Mouse (Mus musculus) cerebellum, postnatal 25 days (tissue): ENCODE measurements around the gene Acox1.

Source experiments
- DNase-seq, 2 experiments: peaks; one replicate each; pipeline ENCODE4 v3.0.0; 2021; ENCODE audit warnings: mixed read lengths in 2 of 2

Acox1 gene

DNA sequence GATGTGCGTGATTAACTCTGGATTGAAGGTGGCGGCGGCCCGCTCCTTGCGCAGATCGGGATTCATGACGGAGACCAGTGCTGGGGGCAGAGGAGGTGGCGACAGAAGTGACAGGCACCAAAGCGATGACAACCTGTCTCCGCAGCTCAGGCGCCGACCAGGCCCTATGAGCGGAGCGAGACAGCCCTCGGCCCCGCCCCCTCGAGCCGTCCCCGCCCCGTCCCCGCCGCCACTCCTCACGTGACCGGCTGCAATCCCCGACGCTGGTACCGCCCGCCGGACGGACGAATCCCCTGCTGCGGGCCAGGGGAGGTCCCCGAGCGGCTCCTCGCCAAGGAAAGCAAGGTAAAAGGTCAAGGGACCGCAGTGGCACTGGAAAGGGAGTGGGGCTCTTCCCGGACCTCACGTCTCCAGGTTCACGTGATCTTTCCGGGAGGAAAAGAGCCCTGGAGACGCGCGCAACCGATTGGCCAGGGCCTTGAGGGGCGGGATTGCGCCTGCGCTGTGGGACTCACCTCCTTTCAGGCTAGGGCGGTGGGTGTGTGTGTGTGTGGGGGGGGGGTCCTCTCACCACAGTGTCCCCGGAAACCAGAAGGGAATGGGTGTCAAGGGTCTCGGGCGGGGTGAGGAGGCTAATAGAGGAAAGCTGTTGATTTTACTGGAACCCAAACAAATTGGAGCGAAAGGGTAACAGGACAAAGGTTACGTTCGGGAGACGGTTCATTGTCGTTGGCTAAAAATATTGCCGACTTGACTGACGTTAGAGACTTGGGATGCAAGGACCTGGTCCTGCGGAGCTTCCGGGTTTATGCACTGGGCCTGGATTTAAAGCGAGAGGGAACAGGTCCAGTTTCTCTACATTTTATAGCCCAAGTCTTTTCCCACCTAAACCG is at the start of gene Acox1, which contains the start of gene Ten1:
Gene Acox1, minus strand, starts transcription at position 407 of the 893 bp plus-strand sequence.
Gene Ten1, plus strand, starts transcription at position 217 of the 893 bp plus-strand sequence.
- peak; percentile 98 to 99 for DNase-seq

- DNase-seq, result no peak
These were observed 48.8 kb upstream of the Acox1 start for GRCm38 (mm10) chr11:116247502-116248222.

DNA sequence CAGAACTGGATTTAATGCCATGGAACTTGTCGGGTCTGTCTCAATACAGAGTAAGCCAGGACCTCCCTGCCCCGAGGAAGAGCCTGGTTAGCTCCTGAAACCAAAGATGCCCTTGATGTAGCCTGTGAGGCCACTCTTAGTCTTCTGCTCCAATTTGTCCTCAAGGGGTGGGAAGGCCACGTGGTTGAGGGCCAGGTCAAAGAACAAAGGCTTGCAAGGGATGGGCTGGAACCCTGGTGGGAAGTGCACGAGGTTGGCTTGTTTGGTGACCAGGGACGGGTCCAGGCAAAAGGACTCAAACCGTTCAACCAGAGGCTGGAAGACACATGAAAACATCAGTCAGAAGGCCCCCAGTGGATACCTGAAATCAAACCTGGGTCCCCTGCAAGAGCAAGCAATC is 46.8 kb upstream of the Acox1 start:
- no peak for DNase-seq

- no peak for DNase-seq
These were observed 45.7 kb upstream of the Acox1 start for GRCm38 (mm10) chr11:116244580-116244979.

GRCm38 (mm10) chr11:116241744-116242235 is 42.9 kb upstream of the Acox1 start:
- DNase-seq, result no peak

GRCm38 (mm10) chr11:116239797-116240196 is 41.0 kb upstream of the Acox1 start:
- no peak for DNase-seq

- no peak for DNase-seq
These were observed 39.0 kb upstream of the Acox1 start, which contains the start of gene Evpl for GRCm38 (mm10) chr11:116237742-116238395. Gene Evpl, minus strand, starts transcription at chr11:116238077.

- DNase-seq, result no peak
These were observed 36.1 kb upstream of the Acox1 start for GRCm38 (mm10) chr11:116234901-116235300.

GRCm38 (mm10) chr11:116232427-116232826 is 33.6 kb upstream of the Acox1 start:
- DNase-seq, result no peak

DNA sequence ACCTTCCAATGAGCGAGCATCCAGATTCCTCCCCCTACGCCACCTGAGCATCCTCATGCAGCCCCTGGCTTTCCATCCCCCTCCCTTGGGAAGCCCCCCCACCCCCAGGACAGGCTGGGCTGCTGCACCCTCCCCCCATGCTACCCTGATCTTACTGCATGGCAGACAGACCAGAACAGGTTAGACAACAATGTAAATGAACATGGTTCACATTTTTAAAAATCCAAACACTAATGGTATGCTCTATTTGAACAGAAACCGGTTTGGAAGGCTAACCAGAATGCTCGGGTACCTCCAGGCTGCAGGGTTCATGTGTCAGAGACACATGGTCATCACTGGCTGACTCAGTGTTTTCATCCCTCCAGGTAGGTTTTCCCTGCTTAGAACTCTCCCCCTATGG is 29.9 kb upstream of the Acox1 start:
- no peak for DNase-seq

DNA sequence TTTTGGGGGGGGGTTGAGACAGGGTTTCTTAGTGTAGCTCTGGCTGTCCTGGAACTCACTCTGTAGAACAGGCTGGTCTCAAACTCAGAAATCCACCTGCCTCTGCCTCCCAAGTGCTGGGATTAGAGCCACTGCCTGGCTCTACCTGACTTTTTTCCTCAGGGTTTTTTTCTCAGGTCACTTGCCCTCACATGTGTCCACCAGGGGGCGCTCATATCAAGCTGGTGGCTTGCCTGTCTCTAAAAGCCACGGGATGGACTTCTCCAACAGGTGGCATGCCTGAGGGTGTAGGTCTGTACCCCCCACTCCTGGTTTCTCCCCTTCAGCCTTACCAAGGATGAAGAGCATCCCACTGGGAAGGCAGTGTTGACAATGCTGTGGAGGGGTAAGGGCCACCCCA is 27.6 kb upstream of the Acox1 start:
- peak; percentile 83 to 91 for DNase-seq

GRCm38 (mm10) chr11:116222740-116223059 is 23.9 kb upstream of the Acox1 start:
- DNase-seq, result no peak

DNA sequence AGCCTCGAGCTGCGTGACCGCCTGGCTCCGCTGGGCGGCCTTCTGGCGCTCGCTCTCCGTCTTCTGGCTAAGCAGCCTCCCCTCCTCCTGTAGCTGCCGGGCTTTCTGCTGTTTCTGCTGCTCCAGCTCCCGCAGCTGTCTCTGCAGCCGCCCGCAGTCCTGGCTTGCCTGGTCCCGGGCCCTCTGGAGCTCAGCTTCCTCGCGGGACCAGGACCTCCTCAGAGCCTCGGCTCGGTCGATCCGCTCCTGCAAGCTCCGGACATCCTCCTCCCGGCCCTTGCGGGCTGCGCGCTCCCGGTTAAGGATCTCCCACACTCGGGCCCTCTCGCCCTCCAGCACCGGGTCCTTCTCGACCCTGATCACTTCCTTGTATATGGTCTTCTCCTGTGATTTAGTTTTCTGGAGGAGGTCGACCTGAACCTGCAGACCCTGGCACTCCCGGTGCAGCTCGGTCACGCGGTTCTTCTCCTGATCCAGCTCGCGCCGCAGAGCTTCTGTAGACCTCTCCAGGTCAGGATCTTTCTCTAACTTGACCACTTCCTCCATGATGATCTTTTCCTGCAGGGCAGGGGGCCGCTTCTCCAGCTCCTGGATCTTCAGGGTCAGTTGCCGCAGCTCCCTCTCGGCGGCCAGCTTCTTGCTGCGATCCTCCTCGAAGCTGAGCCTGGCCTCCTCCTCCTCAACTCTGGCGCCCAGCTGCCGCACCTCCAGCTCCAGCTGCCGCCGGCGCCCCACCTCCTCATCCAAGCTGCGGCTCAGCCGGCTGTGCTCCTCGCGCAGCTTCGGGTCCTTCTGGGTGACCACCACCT is 23.3 kb upstream of the Acox1 start:
- no peak for DNase-seq

GRCm38 (mm10) chr11:116219885-116220284 is 21.0 kb upstream of the Acox1 start:
- DNase-seq, result peak; percentile 49 to 76

- DNase-seq, result peak; percentile 51 to 72
These were observed 20.0 kb upstream of the Acox1 start for GRCm38 (mm10) chr11:116218737-116219400.

GRCm38 (mm10) chr11:116218263-116218662 is 19.4 kb upstream of the Acox1 start:
- no peak for DNase-seq

DNA sequence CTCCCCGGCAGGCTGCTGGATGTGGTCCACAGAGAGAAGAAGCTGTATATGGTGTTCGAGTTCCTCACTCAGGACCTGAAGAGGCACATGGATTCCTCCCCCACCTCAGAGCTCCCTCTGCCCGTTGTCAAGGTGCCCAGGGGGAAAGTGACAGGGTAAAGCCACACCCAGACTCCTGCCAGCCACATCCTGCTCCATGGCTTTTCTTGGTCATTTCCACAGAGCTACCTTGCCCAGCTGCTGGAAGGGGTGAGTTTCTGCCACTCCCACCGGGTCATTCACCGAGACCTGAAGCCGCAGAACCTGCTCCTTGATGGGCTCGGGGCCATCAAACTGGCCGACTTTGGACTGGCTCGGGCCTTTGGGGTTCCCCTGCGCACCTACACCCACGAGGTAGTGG is 17.7 kb upstream of the Acox1 start:
- DNase-seq, result no peak

- no peak for DNase-seq
These were observed 17.1 kb upstream of the Acox1 start for GRCm38 (mm10) chr11:116215991-116216390.

DNA sequence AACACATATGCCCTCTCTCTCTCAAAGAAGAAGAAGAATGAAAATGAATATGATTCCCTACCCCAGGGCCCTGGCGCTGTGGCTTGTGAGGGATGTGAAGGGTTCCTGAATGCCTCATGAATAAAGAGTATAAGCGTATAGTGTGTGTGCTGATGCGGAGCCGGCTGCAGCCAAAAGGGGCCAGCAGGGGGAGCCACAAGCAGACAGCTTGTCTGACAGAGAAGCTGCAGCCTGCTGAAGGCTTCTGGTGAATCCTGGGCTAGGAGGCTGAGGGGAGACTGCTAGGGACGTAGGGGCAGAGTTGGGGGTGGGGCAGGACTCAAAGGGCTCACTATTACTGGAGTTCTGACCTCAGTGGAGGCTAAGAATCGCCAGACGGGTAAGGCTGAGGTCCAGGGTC is 16.3 kb upstream of the Acox1 start:
- DNase-seq, result peak in 1 of 2 experiments; percentile 47

DNA sequence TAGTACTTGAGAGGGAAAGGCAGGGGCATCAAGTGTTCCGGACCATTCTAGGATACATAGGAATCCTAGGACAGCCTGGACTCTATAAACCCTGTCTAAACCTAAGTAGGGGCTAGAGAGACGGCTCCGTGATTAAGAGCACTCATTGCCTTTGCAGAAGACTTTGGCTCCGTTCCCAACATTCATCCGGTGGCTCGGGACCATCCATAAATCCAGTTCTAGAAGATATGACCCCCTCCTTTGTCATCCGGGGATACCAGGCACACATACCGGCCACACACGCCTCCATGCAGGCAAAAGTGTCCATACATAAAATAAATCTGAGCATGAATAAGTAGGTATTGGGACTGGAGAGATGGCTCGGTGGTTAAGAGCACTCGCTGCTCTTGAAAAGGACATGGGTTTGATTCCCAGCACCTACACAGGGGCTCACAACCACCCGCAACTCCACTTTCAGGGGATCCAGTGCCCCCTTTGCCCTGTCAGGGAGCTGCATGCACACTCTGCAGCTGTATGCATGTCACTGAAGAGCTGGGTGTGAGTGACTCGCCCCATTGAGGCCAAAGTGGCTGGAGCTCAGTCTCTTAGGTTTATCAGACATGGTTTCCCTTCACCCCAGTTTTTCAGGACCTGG is 15.1 kb upstream of the Acox1 start:
- no peak for DNase-seq

DNA sequence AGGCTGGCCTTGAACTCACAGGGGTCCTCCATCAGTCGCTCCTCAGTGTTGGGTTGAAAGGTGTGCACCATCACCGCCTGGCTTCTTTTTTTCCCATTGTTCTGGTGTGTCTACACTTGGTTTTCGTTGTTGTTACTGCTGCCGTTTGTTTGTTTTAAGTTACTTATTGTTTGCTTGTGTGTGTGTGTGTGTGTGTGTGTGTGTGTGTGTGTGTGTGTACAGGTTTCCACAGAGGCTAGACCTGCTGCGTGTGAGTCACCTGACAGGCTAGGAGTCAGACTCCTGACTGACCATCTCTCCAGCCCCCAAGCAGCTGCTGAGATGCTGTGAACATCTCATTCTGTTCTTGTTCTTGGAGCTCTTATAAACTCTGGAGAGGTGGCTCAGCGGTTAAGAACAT is 14.0 kb upstream of the Acox1 start:
- DNase-seq, result no peak
